Mouse (Mus musculus): Measurements from ENCODE around the gene Flywch1. TPM values are rescaled to one million over a fixed set of nuclear protein-coding genes. Genes with fewer than 3 reads are reported as not detected.

The Flywch1 gene
- polyA plus RNA-seq, 1 experiment from 2014 or later: 74.7 TPM

- no peak for DNase-seq (ENCODE audit: low spot score)
- Histone ChIP-seq H3K4me3 (replicated peaks; ENCODE audit: low read depth, low read length) (no peak overlapping the region), H3K9ac (ENCODE audit: low read depth, low read length) (no peak overlapping the region), H3K4me1 (replicated peaks; ENCODE audit: insufficient read depth, low read length) (no peaks in the 10 kb centered on the region), H3K9me3 (replicated peaks; ENCODE audit: low read length) (no peaks in the 10 kb centered on the region), H3K4me2 (ENCODE audit: low read length) (no peak overlapping the region), H3K27ac (no peak overlapping the region), H3K27me3 (ENCODE audit: insufficient read depth, low read length) (no peaks in the 10 kb centered on the region), H3K36me3 (ENCODE audit: insufficient read depth, low read length) (peaks cover 45% of the 10 kb centered on the region)
- no peak for TF ChIP-seq CTCF (IDR thresholded peaks at IDR 0.05; ENCODE audit: low read depth)
- 88% methylated on average over 8 of the region's 8 CpGs for WGBS
- no peak for ATAC-seq (replicated peaks; ENCODE audit: low FRiP score, low read depth)
These were observed 12.6 kb downstream of the Flywch1 start for GRCm38 (mm10) chr17:23758801-23759200.

- ATAC-seq (replicated peaks; ENCODE audit: low FRiP score, low read depth) (no peak), DNase-seq (ENCODE audit: low spot score) (no peak)
- no peak overlapping the region for H3K27ac ChIP-seq
- no peaks in the 10 kb centered on the region for H3K4me1 ChIP-seq (replicated peaks; ENCODE audit: insufficient read depth, low read length)
- no peaks in the 10 kb centered on the region for H3K9me3 ChIP-seq (replicated peaks; ENCODE audit: low read length)
- WGBS: 95% methylated on average over 9 of the region's 9 CpGs
- H3K9ac ChIP-seq (ENCODE audit: low read depth, low read length): no peak overlapping the region
- H3K4me2 ChIP-seq (ENCODE audit: low read length): no peak overlapping the region
- H3K4me3 ChIP-seq (replicated peaks; ENCODE audit: low read depth, low read length): no peak overlapping the region
- H3K36me3 ChIP-seq (ENCODE audit: insufficient read depth, low read length): peaks cover 49% of the 10 kb centered on the region
- TF ChIP-seq CTCF (IDR thresholded peaks at IDR 0.05; ENCODE audit: low read depth): no peak
- H3K27me3 ChIP-seq (ENCODE audit: insufficient read depth, low read length): no peaks in the 10 kb centered on the region
These were observed 13.8 kb downstream of the Flywch1 start for GRCm38 (mm10) chr17:23757581-23757980.

GRCm38 (mm10) chr17:23755689-23756088 is 15.7 kb downstream of the Flywch1 start:
- H3K4me3 ChIP-seq (replicated peaks; ENCODE audit: low read depth, low read length): no peak overlapping the region
- 78% methylated on average over 13 of the region's 13 CpGs for WGBS
- TF ChIP-seq CTCF (IDR thresholded peaks at IDR 0.05; ENCODE audit: low read depth): no peak
- H3K4me2 ChIP-seq (ENCODE audit: low read length): no peak overlapping the region
- no peak overlapping the region for H3K9ac ChIP-seq (ENCODE audit: low read depth, low read length)
- H3K9me3 ChIP-seq (replicated peaks; ENCODE audit: low read length): no peaks in the 10 kb centered on the region
- H3K36me3 ChIP-seq (ENCODE audit: insufficient read depth, low read length): peaks cover 58% of the 10 kb centered on the region
- no peaks in the 10 kb centered on the region for H3K4me1 ChIP-seq (replicated peaks; ENCODE audit: insufficient read depth, low read length)
- DNase-seq (ENCODE audit: low spot score): peak; percentile 19
- no peak overlapping the region; the same call in 1 of the 2 replicates for H3K27ac ChIP-seq
- ATAC-seq (replicated peaks; ENCODE audit: low FRiP score, low read depth): no peak
- H3K27me3 ChIP-seq (ENCODE audit: insufficient read depth, low read length): no peaks in the 10 kb centered on the region

GRCm38 (mm10) chr17:23749400-23750191 is 21.8 kb downstream of the Flywch1 start:
- 0 out of 2 replicates have a peak overlapping the region, but pooled peaks have one; percentile 20 for H3K9ac ChIP-seq (ENCODE audit: low read depth, low read length)
- no peaks in the 10 kb centered on the region for H3K9me3 ChIP-seq (replicated peaks; ENCODE audit: low read length)
- TF ChIP-seq CTCF (IDR thresholded peaks at IDR 0.05; ENCODE audit: low read depth): no peak
- peak overlapping the region; percentile 26 for H3K4me3 ChIP-seq (replicated peaks; ENCODE audit: low read depth, low read length)
- ATAC-seq (replicated peaks; ENCODE audit: low FRiP score, low read depth) (no peak), DNase-seq (ENCODE audit: low spot score) (no peak)
- H3K27me3 ChIP-seq (ENCODE audit: insufficient read depth, low read length): peaks cover 6% of the 10 kb centered on the region; the same call in 1 of the 2 replicates
- H3K27ac ChIP-seq: peak overlapping the region; percentile 42; the same call in 1 of the 2 replicates
- 77% methylated on average over 11 of the region's 11 CpGs for WGBS
- peak overlapping the region; percentile 37 for H3K4me2 ChIP-seq (ENCODE audit: low read length)
- H3K4me1 ChIP-seq (replicated peaks; ENCODE audit: insufficient read depth, low read length): peaks cover 16% of the 10 kb centered on the region
- peaks cover 18% of the 10 kb centered on the region; the same call in 1 of the 2 replicates for H3K36me3 ChIP-seq (ENCODE audit: insufficient read depth, low read length)

- 0 out of 2 replicates have a peak overlapping the region, but pooled peaks have one; percentile 2 for H3K9ac ChIP-seq (ENCODE audit: low read depth, low read length)
- ATAC-seq (replicated peaks; ENCODE audit: low FRiP score, low read depth) (no peak; the same call in 1 of the 2 replicates), DNase-seq (ENCODE audit: low spot score) (peak; percentile 90)
- H3K36me3 ChIP-seq (ENCODE audit: insufficient read depth, low read length): peaks cover 18% of the 10 kb centered on the region; the same call in 1 of the 2 replicates
- peaks cover 12% of the 10 kb centered on the region; the same call in 1 of the 2 replicates for H3K27me3 ChIP-seq (ENCODE audit: insufficient read depth, low read length)
- peak overlapping the region; percentile 37 for H3K4me2 ChIP-seq (ENCODE audit: low read length)
- H3K4me1 ChIP-seq (replicated peaks; ENCODE audit: insufficient read depth, low read length): peaks cover 16% of the 10 kb centered on the region
- WGBS: 22% methylated on average over 10 of the region's 10 CpGs
- peak; percentile 85 for TF ChIP-seq CTCF (IDR thresholded peaks at IDR 0.05; ENCODE audit: low read depth)
- peak overlapping the region; percentile 26 for H3K4me3 ChIP-seq (replicated peaks; ENCODE audit: low read depth, low read length)
- H3K9me3 ChIP-seq (replicated peaks; ENCODE audit: low read length): no peaks in the 10 kb centered on the region
- 0 out of 2 replicates have a peak overlapping the region, but pooled peaks have one; percentile 42 for H3K27ac ChIP-seq
These were observed 22.6 kb downstream of the Flywch1 start for GRCm38 (mm10) chr17:23748631-23749391.

GRCm38 (mm10) chr17:23748026-23748425 is 23.4 kb downstream of the Flywch1 start:
- Histone ChIP-seq H3K4me2 (ENCODE audit: low read length) (no peak overlapping the region), H3K4me3 (replicated peaks; ENCODE audit: low read depth, low read length) (no peak overlapping the region), H3K9me3 (replicated peaks; ENCODE audit: low read length) (no peaks in the 10 kb centered on the region), H3K27me3 (ENCODE audit: insufficient read depth, low read length) (peaks cover 20% of the 10 kb centered on the region), H3K9ac (ENCODE audit: low read depth, low read length) (no peak overlapping the region), H3K36me3 (ENCODE audit: insufficient read depth, low read length) (peaks cover 10% of the 10 kb centered on the region; the same call in 1 of the 2 replicates), H3K4me1 (replicated peaks; ENCODE audit: insufficient read depth, low read length) (peaks cover 16% of the 10 kb centered on the region), H3K27ac (no peak overlapping the region)
- WGBS: 15% methylated on average over 6 of the region's 6 CpGs
- TF ChIP-seq CTCF (IDR thresholded peaks at IDR 0.05; ENCODE audit: low read depth): no peak
- DNase-seq (ENCODE audit: low spot score) (no peak), ATAC-seq (replicated peaks; ENCODE audit: low FRiP score, low read depth) (no peak)
